Mouse (Mus musculus) G1E (cell line): Measurements from ENCODE around the gene Myb.

ENCODE experiments used
- CTCF ChIP-seq: IDR thresholded peaks from 2 replicates; pipeline ENCODE4 v1.5.1; 2012; ENCODE audit warnings: low read depth, low read length, inconsistent platforms, mixed read lengths
- POLR2AphosphoS5 ChIP-seq: IDR thresholded peaks from 2 replicates; pipeline ENCODE4 v1.6.1; 2012; ENCODE audit warnings: low read depth, low read length, inconsistent platforms; ENCODE audit not compliant: insufficient replicate concordance

- TF ChIP-seq CTCF = no peak
- no peak for TF ChIP-seq POLR2AphosphoS5
Observed at GRCm38 (mm10) chr10:21206232-21206631, 45.4 kb upstream of the Myb start.
